Comparison of ENCODE assay signal across 12 mouse cellular contexts in the genomic region with DNA sequence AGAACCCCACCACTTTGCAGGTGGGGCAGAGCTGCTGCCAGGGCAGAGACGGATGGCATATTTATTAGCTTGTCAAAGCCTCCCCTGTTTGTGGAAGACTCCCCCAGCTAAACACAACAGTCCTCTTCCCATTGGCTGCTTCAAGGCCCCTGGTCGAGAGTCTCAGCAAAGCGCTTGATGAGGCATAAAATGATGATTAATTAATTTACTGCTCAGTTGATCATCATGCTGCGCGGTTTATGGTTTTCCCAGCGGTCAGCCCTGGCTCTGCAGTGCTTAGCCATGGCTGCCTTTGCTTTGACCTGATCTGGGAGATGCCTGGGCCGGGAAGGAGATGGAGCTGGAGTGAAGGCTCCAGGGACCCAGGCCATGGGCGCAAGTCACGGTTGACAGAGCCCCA.
A peak's percentile ranks its signal among the peaks of the same experiment; 100 is the strongest.
DNase-seq lines count a peak whose midpoint lies in the region; ATAC-seq and TF ChIP-seq lines count a peak whose summit lies in the region.
"Had no signal": no experiment of that assay in that cellular context is flagged by ENCODE, and none has a peak within 500 bp of the region (broad histone marks: within the 10 kb centered on the region; RNA-seq: fewer than 3 reads in every experiment).

No protein-coding gene starts in this region.

- ATAC-seq in heart, embryonic 12.5 days (ENCODE audit: insufficient number of reproducible peaks, low FRiP score) = no peak
- ATAC-seq in Patski = peak; percentile 20
- peak; percentile 81 for ATAC-seq in neural tube, embryonic 11.5 days (ENCODE audit: insufficient read depth, low FRiP score, low TSS enrichment)
- ATAC-seq: intestine, postnatal 0 days had no signal

- in situ Hi-C loops in Patski (cut with MboI; ENCODE audit: low pct_unique_long_range_greater_than_20kb) = no loop called here

- no peaks in the 10 kb centered on the region for H3K27me3 ChIP-seq in heart, embryonic 12.5 days (replicated peaks)
- peaks cover 8% of the 10 kb centered on the region for H3K27me3 ChIP-seq in Patski
- H3K27me3 ChIP-seq in neural tube, embryonic 11.5 days (ENCODE audit: control insufficient read depth, insufficient read depth, low read length) = no peaks in the 10 kb centered on the region

- no peak for TF ChIP-seq CTCF in Patski (IDR thresholded peaks at IDR 0.05)

- no peak overlapping the region for H3K4me3 ChIP-seq in heart, embryonic 12.5 days
- H3K4me3 ChIP-seq in neural tube, embryonic 11.5 days (ENCODE audit: low read depth, low read length) = no peak overlapping the region
- H3K4me3 ChIP-seq: limb, embryonic 12.5 days had no signal

- H3K4me1 ChIP-seq in heart, embryonic 12.5 days (replicated peaks) = peaks cover 5% of the 10 kb centered on the region
- peaks cover 12% of the 10 kb centered on the region for H3K4me1 ChIP-seq in neural tube, embryonic 11.5 days (ENCODE audit: control insufficient read depth, insufficient read depth, low read length)
- H3K4me1 ChIP-seq: limb, embryonic 12.5 days had no signal

- CTCF ChIA-PET in Patski (lab: Charles Lee) = interaction anchor here (1.2 kb wide), 1 partner anchor 35 kb away, joined by 3 read pairs; no protein-coding TSS in a partner anchor

- H3K4me2 ChIP-seq in heart, embryonic 12.5 days = no peak overlapping the region
- no peak overlapping the region for H3K4me2 ChIP-seq in neural tube, embryonic 11.5 days (ENCODE audit: low read depth)
- H3K4me2 ChIP-seq: limb, embryonic 12.5 days had no signal

- no peaks in the 10 kb centered on the region for H3K9me3 ChIP-seq in heart, embryonic 12.5 days (replicated peaks)
- no peaks in the 10 kb centered on the region for H3K9me3 ChIP-seq in neural tube, embryonic 11.5 days (ENCODE audit: control insufficient read depth, low read length)
- H3K9me3 ChIP-seq: limb, embryonic 12.5 days had no signal

- WGBS in heart, embryonic 12.5 days = 80% methylated on average over 9 of the region's 9 CpGs
- 12% methylated on average over 9 of the region's 9 CpGs for WGBS in neural tube, embryonic 11.5 days

- H3K36me3 ChIP-seq in heart, embryonic 12.5 days = no peaks in the 10 kb centered on the region
- H3K36me3 ChIP-seq in neural tube, embryonic 11.5 days (ENCODE audit: control insufficient read depth, insufficient read depth, low read length) = no peaks in the 10 kb centered on the region
- H3K36me3 ChIP-seq: limb, embryonic 12.5 days had no signal

- POLR2A ChIA-PET in Patski (lab: Charles Lee) = no interaction called here

- H3K27ac ChIP-seq in heart, embryonic 12.5 days (ENCODE audit: poor library complexity, severe bottlenecking) = no peak overlapping the region
- no peak overlapping the region for H3K27ac ChIP-seq in neural tube, embryonic 11.5 days (ENCODE audit: low read depth, low read length)
- H3K27ac ChIP-seq: limb, embryonic 12.5 days; macrophage had no signal

- H3K9ac ChIP-seq in heart, embryonic 12.5 days = no peak overlapping the region
- no peak overlapping the region for H3K9ac ChIP-seq in neural tube, embryonic 11.5 days (ENCODE audit: low read length)
- H3K9ac ChIP-seq: limb, embryonic 12.5 days had no signal

- DNase-seq in heart, adult 11 months = peak; percentile 67
- DNase-seq in Patski (ENCODE audit: low read depth, low spot score) = no peak
- peak; percentile 41 for DNase-seq in embryo, embryonic 9.5 days (ENCODE audit: extremely low spot score)
- DNase-seq in neural tube, embryonic 11.5 days (ENCODE audit: low spot score) = peak; percentile 66
- no peak for DNase-seq in testis, postnatal 10 days (ENCODE audit: low spot score)
- no peak for DNase-seq in adrenal gland, adult (ENCODE audit: inconsistent age in 2 of 2, low spot score in 1 of 2)
- DNase-seq: layer of hippocampus, postnatal 36 days; thymus, postnatal 14 days had no signal

Comparison
In these comparisons a context has a peak if more than half of its experiments do, and no peak if none do; other contexts are left out.
1. DNase-seq: peak in heart, adult 11 months (single experiment), embryo, embryonic 9.5 days (single experiment) and neural tube, embryonic 11.5 days (single experiment); none in Patski (single experiment), testis, postnatal 10 days (single experiment) and adrenal gland, adult (0 of 2).